Mouse (Mus musculus): ENCODE measurements around the gene Qdpr. TPM values are rescaled to one million over a fixed set of nuclear protein-coding genes. Genes with fewer than 3 reads are reported as not detected.
"Not testable (repeated sequence)": the region's sequence is repeated elsewhere in the genome, so short reads cannot be mapped to it uniquely, and the experiment has no call there.

The Qdpr gene
- polyA plus RNA-seq, 1 experiment from 2014 or later, result 139 TPM

DNA sequence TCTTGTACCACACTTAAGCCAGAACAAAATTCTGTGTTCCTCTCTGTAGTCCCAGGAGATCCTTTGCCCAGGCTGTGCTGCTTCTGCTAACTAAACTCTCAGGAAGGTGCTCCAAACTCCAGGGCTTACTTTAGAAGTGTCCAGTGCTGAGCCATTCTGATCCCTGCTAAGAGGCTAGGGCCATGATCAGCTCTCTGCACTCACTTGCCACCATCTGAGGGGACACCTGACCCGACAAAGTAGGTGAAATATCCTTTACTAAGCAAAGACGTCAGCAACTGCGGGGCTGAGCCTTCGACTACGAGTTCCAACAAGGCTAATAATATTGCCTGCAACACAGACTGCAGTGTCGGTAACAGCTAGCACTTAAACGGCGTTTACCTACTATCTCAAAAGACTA, 830 bp downstream of the Qdpr start:
- no peak for ATAC-seq (ENCODE audit: insufficient number of reproducible peaks, insufficient read depth, low FRiP score, low TSS enrichment, low read depth)
- Histone ChIP-seq H3K27ac (no peak overlapping the region), H3K36me3 (peaks cover 4% of the 10 kb centered on the region), H3K4me1 (peaks cover 20% of the 10 kb centered on the region), H3K9ac (peak overlapping the region; percentile 84), H3K4me2 (peak overlapping the region; percentile 95), H3K4me3 (peak overlapping the region; percentile 72), H3K9me3 (no peaks in the 10 kb centered on the region), H3K27me3 (no peaks in the 10 kb centered on the region)
- WGBS, result 5% methylated on average over 8 of the region's 8 CpGs

DNA sequence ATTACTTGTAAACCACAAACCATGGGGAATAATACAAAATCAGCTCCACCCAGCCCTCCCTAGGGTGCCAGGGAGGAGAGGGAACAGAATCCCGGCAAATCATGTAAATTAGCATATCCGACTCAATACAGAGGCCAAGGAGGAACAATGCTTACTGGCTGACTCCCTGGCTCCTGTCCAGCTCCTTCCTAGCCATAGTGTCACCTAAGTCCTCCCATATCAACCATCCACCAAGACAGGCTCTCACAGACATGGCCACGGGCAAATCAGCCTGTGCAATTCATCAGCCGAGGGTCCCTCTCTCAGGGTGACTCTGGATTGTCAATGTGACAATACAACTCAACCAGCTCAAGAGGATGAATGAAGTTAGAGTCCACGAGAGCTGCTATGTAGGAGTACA, 1.4 kb downstream of the Qdpr start:
- no peaks in the 10 kb centered on the region for H3K27me3 ChIP-seq
- H3K4me1 ChIP-seq, result peaks cover 20% of the 10 kb centered on the region
- no peak for ATAC-seq (ENCODE audit: insufficient number of reproducible peaks, insufficient read depth, low FRiP score, low TSS enrichment, low read depth)
- H3K9me3 ChIP-seq, result no peaks in the 10 kb centered on the region
- peak overlapping the region; percentile 95 for H3K4me2 ChIP-seq
- H3K36me3 ChIP-seq, result peaks cover 10% of the 10 kb centered on the region
- WGBS, result 50% methylated on average over 5 of the region's 5 CpGs
- H3K4me3 ChIP-seq, result peak overlapping the region; percentile 72
- peak overlapping the region; percentile 84 for H3K9ac ChIP-seq
- no peak overlapping the region for H3K27ac ChIP-seq

DNA sequence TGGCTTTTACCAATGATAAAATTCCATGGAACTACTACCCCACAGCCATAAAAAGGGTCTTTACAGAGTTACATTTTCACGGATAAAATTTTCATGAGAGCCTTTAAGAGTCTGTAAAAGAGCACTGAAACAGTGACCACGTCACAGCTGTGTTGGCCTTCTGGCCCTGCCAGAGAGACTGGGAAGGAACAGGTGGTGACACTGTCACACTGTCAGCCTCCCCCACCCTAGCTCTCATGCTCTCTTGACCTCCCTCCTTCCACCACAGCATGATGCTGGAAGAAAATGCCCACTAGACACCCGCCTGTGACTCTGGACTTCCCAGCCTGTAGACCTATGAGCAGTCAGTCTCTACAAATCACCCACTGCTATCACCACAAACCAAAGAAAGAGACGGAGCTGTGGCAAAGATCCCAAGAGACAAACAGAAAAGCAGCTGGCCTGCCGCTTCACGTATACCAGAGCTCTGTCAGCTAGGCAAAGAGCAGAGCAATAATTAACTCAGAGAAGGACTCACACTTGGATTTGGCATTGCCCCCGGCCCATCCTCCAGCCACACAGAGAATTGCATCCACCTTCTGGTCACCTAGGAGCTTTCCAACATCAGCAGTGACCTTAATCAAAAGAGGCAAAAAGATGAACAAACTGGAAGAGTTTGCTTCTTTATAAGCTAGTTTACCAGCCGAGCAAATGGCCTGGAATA, 5.8 kb downstream of the Qdpr start:
- no peak overlapping the region for H3K9ac ChIP-seq
- H3K4me1 ChIP-seq, result peaks cover 17% of the 10 kb centered on the region
- no peak for ATAC-seq (ENCODE audit: insufficient number of reproducible peaks, insufficient read depth, low FRiP score, low TSS enrichment, low read depth)
- no peak overlapping the region for H3K27ac ChIP-seq
- H3K4me3 ChIP-seq, result no peak overlapping the region
- peaks cover 21% of the 10 kb centered on the region for H3K36me3 ChIP-seq
- no peaks in the 10 kb centered on the region for H3K27me3 ChIP-seq
- 87% methylated on average over 8 of the region's 8 CpGs for WGBS
- no peak overlapping the region for H3K4me2 ChIP-seq
- H3K9me3 ChIP-seq, result no peaks in the 10 kb centered on the region

DNA sequence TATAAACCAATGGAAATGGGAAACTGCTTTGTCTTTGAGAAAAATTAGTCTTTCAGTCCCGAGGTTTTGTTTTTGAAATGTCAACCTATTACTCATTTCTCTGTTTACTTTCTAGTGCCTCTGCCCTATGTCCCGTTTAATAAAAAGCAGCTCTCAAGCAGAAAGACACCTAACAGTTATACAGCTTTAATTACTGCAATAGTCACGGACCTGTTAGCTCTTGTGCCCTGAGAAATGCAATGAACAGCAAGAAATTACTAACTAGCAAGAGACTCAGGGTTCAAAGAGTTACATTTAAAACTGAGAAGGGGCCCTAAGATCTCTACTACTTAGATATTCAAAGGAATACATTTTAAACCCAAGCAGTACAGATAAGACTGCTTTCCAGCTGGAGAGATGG, 8.3 kb downstream of the Qdpr start:
- no peaks in the 10 kb centered on the region for H3K9me3 ChIP-seq
- no peaks in the 10 kb centered on the region for H3K27me3 ChIP-seq
- no peak overlapping the region for H3K27ac ChIP-seq
- H3K4me2 ChIP-seq, result no peak overlapping the region
- peaks cover 43% of the 10 kb centered on the region for H3K36me3 ChIP-seq
- H3K4me3 ChIP-seq, result no peak overlapping the region
- WGBS, result 75% methylated on average over 3 of the region's 3 CpGs
- no peak overlapping the region for H3K9ac ChIP-seq
- no peaks in the 10 kb centered on the region for H3K4me1 ChIP-seq
- ATAC-seq (ENCODE audit: insufficient number of reproducible peaks, insufficient read depth, low FRiP score, low TSS enrichment, low read depth), result no peak

DNA sequence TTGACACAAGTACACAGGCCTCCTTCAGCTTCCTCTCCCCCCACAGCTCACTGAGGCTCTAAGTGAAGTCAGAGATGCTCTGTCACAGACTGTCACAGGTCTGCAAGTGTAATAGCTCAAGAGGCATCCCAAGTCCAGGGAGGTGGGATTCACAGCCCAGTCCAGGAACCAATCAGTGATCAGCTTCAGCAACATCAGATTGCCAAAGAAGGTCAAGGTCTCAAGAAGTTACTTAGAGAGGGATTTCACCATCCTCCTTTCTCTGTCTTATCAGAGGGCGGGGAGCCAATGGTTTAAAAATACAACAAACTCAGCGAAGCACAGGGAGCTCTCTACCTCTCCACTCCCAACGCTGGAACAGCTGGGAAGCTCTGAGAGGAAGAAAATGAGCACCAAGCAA, 8.9 kb downstream of the Qdpr start:
- peaks cover 6% of the 10 kb centered on the region for H3K4me1 ChIP-seq
- no peaks in the 10 kb centered on the region for H3K9me3 ChIP-seq
- H3K4me2 ChIP-seq, result no peak overlapping the region
- H3K27me3 ChIP-seq, result no peaks in the 10 kb centered on the region
- H3K27ac ChIP-seq, result no peak overlapping the region
- peaks cover 43% of the 10 kb centered on the region for H3K36me3 ChIP-seq
- H3K9ac ChIP-seq, result no peak overlapping the region
- 90% methylated on average over 3 of the region's 3 CpGs for WGBS
- no peak for ATAC-seq (ENCODE audit: insufficient number of reproducible peaks, insufficient read depth, low FRiP score, low TSS enrichment, low read depth)
- no peak overlapping the region for H3K4me3 ChIP-seq

- peaks cover 48% of the 10 kb centered on the region for H3K36me3 ChIP-seq
- no peak overlapping the region for H3K4me3 ChIP-seq
- H3K9me3 ChIP-seq, result no peaks in the 10 kb centered on the region
- no peak overlapping the region for H3K9ac ChIP-seq
- H3K27me3 ChIP-seq, result no peaks in the 10 kb centered on the region
- H3K4me2 ChIP-seq, result no peak overlapping the region
- no peak for ATAC-seq (ENCODE audit: insufficient number of reproducible peaks, insufficient read depth, low FRiP score, low TSS enrichment, low read depth)
- no peak overlapping the region for H3K27ac ChIP-seq
- H3K4me1 ChIP-seq, result peaks cover 12% of the 10 kb centered on the region
- 83% methylated on average over 8 of the region's 8 CpGs for WGBS
Observed at GRCm38 (mm10) chr5:45438301-45438700, 11.7 kb downstream of the Qdpr start.

DNA sequence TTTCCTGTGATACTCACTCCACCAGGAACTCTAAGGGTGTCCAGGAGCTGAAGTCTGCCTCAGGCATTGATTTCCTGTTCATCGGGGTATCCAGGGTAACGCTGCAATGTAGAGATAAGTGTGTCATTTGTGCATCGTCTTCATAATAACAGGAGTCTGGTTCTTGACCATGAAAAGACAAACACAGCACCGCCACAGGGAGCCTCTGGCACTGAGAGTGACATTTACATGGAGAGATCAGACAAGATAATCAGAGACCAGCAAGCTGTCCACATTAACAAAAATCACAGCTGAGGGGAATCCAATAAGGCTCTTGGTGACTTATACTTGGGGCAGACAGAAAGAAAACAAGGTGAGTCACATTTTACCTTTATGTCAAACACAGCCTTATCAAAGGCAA, 12.2 kb downstream of the Qdpr start:
- 67% methylated on average over 4 of the region's 4 CpGs for WGBS
- Histone ChIP-seq H3K9me3 (no peaks in the 10 kb centered on the region), H3K4me1 (peaks cover 12% of the 10 kb centered on the region), H3K4me2 (no peak overlapping the region), H3K27me3 (no peaks in the 10 kb centered on the region), H3K4me3 (no peak overlapping the region), H3K27ac (no peak overlapping the region), H3K9ac (no peak overlapping the region), H3K36me3 (peaks cover 48% of the 10 kb centered on the region)
- no peak for ATAC-seq (ENCODE audit: insufficient number of reproducible peaks, insufficient read depth, low FRiP score, low TSS enrichment, low read depth)

DNA sequence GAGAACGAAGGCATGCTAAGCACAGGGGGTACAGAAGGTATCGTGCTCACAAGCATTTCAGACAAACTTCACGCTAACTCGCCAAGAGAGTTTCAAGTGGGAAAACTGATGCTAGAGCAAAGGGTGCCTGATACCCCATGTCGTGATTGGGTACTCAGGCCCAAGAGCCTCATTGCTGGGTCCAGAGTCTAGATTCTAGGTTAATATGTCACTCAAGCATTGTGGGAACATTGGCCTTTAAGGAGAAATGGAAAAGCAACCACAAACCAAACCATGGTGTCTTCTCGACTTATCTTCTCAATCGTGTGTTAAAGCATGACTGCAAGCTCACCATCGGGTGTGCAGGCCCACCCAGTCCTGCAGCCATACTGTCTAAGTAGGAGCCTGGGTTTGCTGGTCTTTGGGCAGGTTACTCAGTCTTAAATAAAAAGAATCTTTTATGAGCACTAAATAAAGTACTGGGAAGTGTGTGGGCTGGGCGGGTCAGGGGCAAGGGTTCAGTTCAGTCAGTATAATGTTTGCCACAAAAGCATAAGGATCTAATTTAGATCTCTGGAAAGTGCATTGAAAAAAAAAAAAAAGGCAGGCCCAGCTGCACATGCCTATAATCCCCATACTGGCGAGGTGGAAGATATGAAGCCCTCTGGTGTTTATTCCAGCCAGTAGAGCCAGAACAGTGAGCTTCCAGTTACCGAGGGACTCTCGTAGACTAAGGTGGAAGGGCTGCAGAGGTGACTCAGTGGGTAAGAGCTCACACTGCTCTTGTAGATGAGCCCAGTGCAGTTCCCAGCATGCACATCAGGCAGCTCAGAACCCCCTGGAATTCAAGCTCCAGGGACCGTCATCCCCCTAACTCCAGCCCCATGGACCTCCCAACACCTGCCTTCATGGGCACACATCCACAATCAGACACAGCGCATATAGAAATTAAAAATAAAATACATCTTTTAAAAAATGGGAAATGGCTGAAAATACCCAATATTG, 13.8 kb downstream of the Qdpr start:
- peak overlapping the region; percentile 40; the same call in 1 of the 2 replicates for H3K27ac ChIP-seq

DNA sequence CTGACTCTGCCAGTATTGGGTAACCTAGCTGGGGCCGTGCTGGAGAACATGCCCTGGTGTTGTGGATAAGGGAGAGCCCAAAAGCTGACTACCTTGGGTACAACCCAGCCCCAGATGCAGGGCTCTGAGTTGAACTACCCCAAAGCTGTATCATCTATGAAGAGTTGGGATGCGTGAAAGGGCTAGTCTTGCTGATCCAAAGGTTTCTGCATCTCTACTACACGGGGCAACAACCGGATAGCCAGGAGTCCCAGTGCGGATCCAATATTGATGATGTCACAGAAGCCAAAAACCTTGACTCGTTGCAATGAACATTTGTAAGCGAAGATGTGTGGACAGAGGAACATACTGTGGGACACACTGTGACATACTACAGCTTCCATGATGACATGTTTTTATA, 22.1 kb downstream of the Qdpr start:
- 96% methylated on average over 7 of the region's 7 CpGs for WGBS
- Histone ChIP-seq H3K9ac (no peak overlapping the region), H3K27ac (no peak overlapping the region), H3K36me3 (peaks cover 13% of the 10 kb centered on the region), H3K4me2 (no peak overlapping the region), H3K4me3 (no peak overlapping the region), H3K4me1 (no peaks in the 10 kb centered on the region), H3K9me3 (no peaks in the 10 kb centered on the region), H3K27me3 (no peaks in the 10 kb centered on the region)
- no peak for ATAC-seq (ENCODE audit: insufficient number of reproducible peaks, insufficient read depth, low FRiP score, low TSS enrichment, low read depth)

More for the DNA sequence above, 13.8 kb downstream of the Qdpr start:
- no peaks in the 10 kb centered on the region for H3K27me3 ChIP-seq
- no peaks in the 10 kb centered on the region for H3K9me3 ChIP-seq
- no peak overlapping the region for H3K4me3 ChIP-seq
- no peak for ATAC-seq (ENCODE audit: insufficient number of reproducible peaks, insufficient read depth, low FRiP score, low TSS enrichment, low read depth)
- H3K4me1 ChIP-seq, result peaks cover 12% of the 10 kb centered on the region
- peaks cover 58% of the 10 kb centered on the region for H3K36me3 ChIP-seq
- WGBS, result 60% methylated on average over 14 of the region's 14 CpGs
- H3K4me2 ChIP-seq, result no peak overlapping the region
- H3K9ac ChIP-seq, result no peak overlapping the region

DNA sequence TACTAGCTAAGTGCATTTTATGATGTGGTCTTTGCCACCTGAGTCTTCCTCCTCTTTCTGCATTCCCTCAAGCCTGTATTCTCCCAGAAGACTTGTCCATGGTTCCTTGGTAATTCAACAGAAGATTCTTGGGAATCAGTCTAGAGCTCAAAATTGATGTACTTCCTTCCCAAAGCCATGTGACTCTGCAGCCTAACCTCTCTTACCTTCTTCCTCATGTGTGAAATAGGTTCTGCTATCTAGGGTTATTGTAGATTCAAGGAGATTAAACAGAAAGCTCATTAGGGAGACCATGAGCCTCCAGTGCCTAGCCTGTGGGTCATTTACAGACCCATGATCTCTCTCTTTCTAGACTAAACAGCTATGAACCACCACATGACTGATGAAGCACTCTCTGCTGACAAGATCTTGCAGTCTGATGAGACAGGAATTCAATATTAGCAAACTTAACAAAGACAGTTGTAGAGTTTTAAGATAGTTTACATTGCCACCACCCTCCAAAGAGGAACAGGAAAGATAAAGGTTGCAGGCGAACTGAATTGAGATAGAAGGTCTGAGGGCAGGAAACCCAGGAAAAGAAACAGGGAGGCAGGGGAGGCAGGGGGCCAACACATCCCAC, 23.5 kb downstream of the Qdpr start:
- Histone ChIP-seq H3K4me1 (no peaks in the 10 kb centered on the region; the same call in 1 of the 2 replicates), H3K4me3 (no peak overlapping the region), H3K9ac (no peak overlapping the region), H3K27me3 (no peaks in the 10 kb centered on the region), H3K4me2 (no peak overlapping the region), H3K9me3 (no peaks in the 10 kb centered on the region), H3K27ac (no peak overlapping the region), H3K36me3 (peaks cover under 1% of the 10 kb centered on the region; the same call in 1 of the 2 replicates)
- WGBS, result 91% methylated on average over 1 of the region's 1 CpGs
- no peak for ATAC-seq (ENCODE audit: insufficient number of reproducible peaks, insufficient read depth, low FRiP score, low TSS enrichment, low read depth)

GRCm38 (mm10) chr5:45425771-45426170, 24.3 kb downstream of the Qdpr start:
- H3K9me3 ChIP-seq; H3K27ac ChIP-seq; H3K36me3 ChIP-seq; H3K4me3 ChIP-seq; H3K27me3 ChIP-seq; ATAC-seq (ENCODE audit: insufficient number of reproducible peaks, insufficient read depth, low FRiP score, low TSS enrichment, low read depth); H3K4me1 ChIP-seq; H3K9ac ChIP-seq; H3K4me2 ChIP-seq: not testable (repeated sequence)
- WGBS, result 61% methylated on average over 1 of the region's 1 CpGs

Data from embryonic facial prominence, embryonic 13.5 days (tissue).